ENCODE assay signal across 8 mouse cellular contexts in the genomic region with DNA sequence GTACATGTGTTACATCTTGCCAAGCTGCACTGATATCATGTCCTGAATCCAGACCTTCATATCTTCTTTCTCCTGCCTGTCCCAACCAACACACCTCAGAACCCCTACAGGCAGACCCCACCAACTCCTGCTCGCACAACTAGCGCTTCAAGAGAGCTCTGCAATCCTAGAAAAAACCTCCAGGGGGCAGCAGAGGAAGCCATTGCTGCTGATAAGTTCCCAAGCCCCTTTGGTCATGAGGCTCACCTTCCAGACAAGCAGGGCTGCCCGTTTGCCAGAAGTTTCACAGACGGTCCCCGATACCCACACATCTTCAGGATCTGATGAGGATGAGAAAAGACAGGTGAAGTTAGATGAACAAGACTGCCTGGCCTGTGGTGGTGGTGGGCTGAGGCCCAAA. TPM values are rescaled to one million over a fixed set of nuclear protein-coding genes. Genes with fewer than 3 reads are reported as not detected.
DNase-seq lines count a peak whose midpoint lies in the region; TF ChIP-seq lines count a peak whose summit lies in the region.
"Had no signal": no experiment of that assay in that cellular context is flagged by ENCODE, and none has a peak within 500 bp of the region (broad histone marks: within the 10 kb centered on the region; RNA-seq: fewer than 3 reads in every experiment).

No protein-coding gene starts in this region.

- in situ Hi-C loops in ES-E14 (cut with MboI; ENCODE audit: low sequenced_read_pairs in 2 of 2, unreplicated experiment in 2 of 2), result no loop called here

- no peak overlapping the region for H3K27ac ChIP-seq in ES-E14 (ENCODE audit: insufficient read depth, low read depth, low read length, poor library complexity, severe bottlenecking)
- no peak overlapping the region for H3K27ac ChIP-seq in heart, embryonic 10.5 days
- H3K27ac ChIP-seq: limb, embryonic 15.5 days had no signal

- H3K4me3 ChIP-seq in ES-E14 (ENCODE audit: insufficient read depth in 1 of 2, low read depth in 1 of 2, low read length in 2 of 2, poor library complexity in 1 of 2, severe bottlenecking in 1 of 2), result no peak overlapping the region
- no peak overlapping the region for H3K4me3 ChIP-seq in heart, embryonic 10.5 days
- H3K4me3 ChIP-seq: limb, embryonic 15.5 days had no signal

- H3K9me3 ChIP-seq in ES-E14 (ENCODE audit: control insufficient read depth, insufficient read depth, low read depth, low read length), result no peaks in the 10 kb centered on the region
- H3K9me3 ChIP-seq in heart, embryonic 10.5 days, result no peaks in the 10 kb centered on the region
- H3K9me3 ChIP-seq: limb, embryonic 15.5 days had no signal

- H3K4me1 ChIP-seq in ES-E14 (ENCODE audit: control insufficient read depth in 2 of 2, insufficient read depth in 2 of 2, low read length in 2 of 2, poor library complexity in 1 of 2), result peaks cover 3 to 9% of the 10 kb centered on the region in 2 experiments
- peaks cover 15% of the 10 kb centered on the region for H3K4me1 ChIP-seq in heart, embryonic 10.5 days

- peaks cover 75% of the 10 kb centered on the region for H3K27me3 ChIP-seq in heart, embryonic 10.5 days (ENCODE audit: insufficient read depth, poor library complexity, severe bottlenecking)

- no peaks in the 10 kb centered on the region for H3K36me3 ChIP-seq in ES-E14 (ENCODE audit: control insufficient read depth, insufficient read depth, low read length, poor library complexity, severe bottlenecking)
- H3K36me3 ChIP-seq in heart, embryonic 10.5 days, result no peaks in the 10 kb centered on the region
- H3K36me3 ChIP-seq: limb, embryonic 15.5 days had no signal

- WGBS in heart, embryonic 10.5 days, result 10% methylated on average over 5 of the region's 5 CpGs

- H3K9ac ChIP-seq in ES-E14 (ENCODE audit: insufficient read depth, low read depth, low read length, poor library complexity, severe bottlenecking), result no peak overlapping the region
- H3K9ac ChIP-seq: limb, embryonic 15.5 days had no signal

- DNase-seq in ES-E14 (ENCODE audit: low read depth, low spot score), result peak; percentile 92
- peak; percentile 70 for DNase-seq in adrenal gland, adult 2 months
- DNase-seq in embryo, embryonic 11 days, result peak; percentile 85
- peak; percentile 90 for DNase-seq in heart, embryonic 10.5 days (ENCODE audit: low spot score)
- peak; percentile 66 to 85 for DNase-seq in layer of hippocampus, postnatal 25 days (ENCODE audit: extremely low spot score in 1 of 2, low spot score in 1 of 2)
- peak; percentile 88 for DNase-seq in mesoderm, embryonic 11.5 days (ENCODE audit: low read depth, low spot score)
- peak; percentile 35 for DNase-seq in spleen, adult 12 weeks (ENCODE audit: low spot score)

TF ChIP-seq in ES-E14, 5 proteins besides CTCF, POLR2A, EP300 and RAD21:
- TF ChIP-seq ZC3H11A (IDR thresholded peaks at IDR 0.05; ENCODE audit: borderline replicate concordance, low read depth, low read length), result 0 out of 2 replicates have a peak, but pooled peaks have one; percentile 7
- TF ChIP-seq MAFK (IDR thresholded peaks at IDR 0.05; ENCODE audit: insufficient read depth, low read depth, low read length), result no peak

RNA-seq across cellular contexts. Expression of gene Il27ra, which starts 3.3 kb away (rescaled TPM):
- total RNA-seq in ES-E14 (2012; rRNA removed), result 0.89 and 3.6 TPM in 2 replicates
- total RNA-seq in adrenal gland, adult 2 months (2021), result 1 to 10 TPM; 2.0 to 2.5 TPM
- 2.0 and 2.7 TPM in 2 replicates for polyA plus RNA-seq in adrenal gland, adult 2 months (2012; rRNA removed)
- 1.4 and 2.6 TPM in 2 replicates for polyA plus RNA-seq in heart, embryonic 10.5 days (2016; fragmentation: Nextera tagmentation; extraction: Ambion mirVana)
- total RNA-seq in layer of hippocampus, postnatal 25 days (2021), result 1 to 10 TPM; 2.0 to 2.4 TPM

RNA-seq across cellular contexts. Expression of gene Rln3, which starts 5.8 kb away (rescaled TPM):
- 7.3 and 26.6 TPM in 2 replicates for total RNA-seq in ES-E14 (2012; rRNA removed)
- not detected for total RNA-seq in adrenal gland, adult 2 months (2021)
- polyA plus RNA-seq in adrenal gland, adult 2 months (2012; rRNA removed), result 0.36 and 0.46 TPM in 2 replicates
- 0.67 TPM in 1 of 2 replicates, not detected in the other for polyA plus RNA-seq in heart, embryonic 10.5 days (2016; fragmentation: Nextera tagmentation; extraction: Ambion mirVana)
- not detected for total RNA-seq in layer of hippocampus, postnatal 25 days (2021)
- polyA plus RNA-seq: limb, embryonic 15.5 days had no signal

RNA-seq across cellular contexts. Expression of gene Palm3, which starts 17.8 kb away (rescaled TPM):
- total RNA-seq in ES-E14 (2012; rRNA removed), result 25.5 and 29.0 TPM in 2 replicates
- 1 to 10 TPM in 1 of 2 experiments, under 1 TPM in 1; 0.26 to 2.5 TPM for total RNA-seq in adrenal gland, adult 2 months (2021)
- polyA plus RNA-seq in adrenal gland, adult 2 months (2012; rRNA removed), result 0.59 and 1.2 TPM in 2 replicates
- polyA plus RNA-seq in heart, embryonic 10.5 days (2016; fragmentation: Nextera tagmentation; extraction: Ambion mirVana), result 4.9 and 7.4 TPM in 2 replicates
- 1 to 10 TPM; 2.7 to 2.9 TPM for total RNA-seq in layer of hippocampus, postnatal 25 days (2021)

RNA-seq across cellular contexts. Expression of gene Gm10643, which starts 25.9 kb away (rescaled TPM):
- 1.5 and 1.7 TPM in 2 replicates for total RNA-seq in ES-E14 (2012; rRNA removed)
- 1 to 10 TPM; 1.6 to 4.1 TPM for total RNA-seq in adrenal gland, adult 2 months (2021)
- 0.36 and 0.55 TPM in 2 replicates for polyA plus RNA-seq in adrenal gland, adult 2 months (2012; rRNA removed)
- polyA plus RNA-seq in heart, embryonic 10.5 days (2016; fragmentation: Nextera tagmentation; extraction: Ambion mirVana), result 1.0 and 1.4 TPM in 2 replicates
- total RNA-seq in layer of hippocampus, postnatal 25 days (2021), result 1 to 10 TPM; 4.4 to 4.5 TPM

RNA-seq across cellular contexts. Expression of gene 2210011C24Rik, which starts 27.1 kb away (rescaled TPM):
- total RNA-seq in ES-E14 (2012; rRNA removed), result 4.6 and 9.1 TPM in 2 replicates
- total RNA-seq in adrenal gland, adult 2 months (2021), result not detected
- 0.19 and 0.87 TPM in 2 replicates for polyA plus RNA-seq in adrenal gland, adult 2 months (2012; rRNA removed)
- 0.30 and 0.80 TPM in 2 replicates for polyA plus RNA-seq in heart, embryonic 10.5 days (2016; fragmentation: Nextera tagmentation; extraction: Ambion mirVana)
- 1 to 10 TPM; 1.9 to 2.3 TPM for total RNA-seq in layer of hippocampus, postnatal 25 days (2021)

Comparison
In these comparisons a context has a peak if more than half of its experiments do, and no peak if none do; other contexts are left out.
1. DNase-seq: peak in every context shown above with its lines; median percentile 92 in ES-E14; 90 in heart, embryonic 10.5 days; 88 in mesoderm, embryonic 11.5 days; 85 in embryo, embryonic 11 days; 76 in layer of hippocampus, postnatal 25 days; 70 in adrenal gland, adult 2 months; 35 in spleen, adult 12 weeks.